Mouse (Mus musculus): Measurements from ENCODE around the gene Ppm1g. TPM values are rescaled to one million over a fixed set of nuclear protein-coding genes. Genes with fewer than 3 reads are reported as not detected.

Gene Ppm1g
- polyA plus RNA-seq, 1 experiment from 2014 or later = 102 TPM

DNA sequence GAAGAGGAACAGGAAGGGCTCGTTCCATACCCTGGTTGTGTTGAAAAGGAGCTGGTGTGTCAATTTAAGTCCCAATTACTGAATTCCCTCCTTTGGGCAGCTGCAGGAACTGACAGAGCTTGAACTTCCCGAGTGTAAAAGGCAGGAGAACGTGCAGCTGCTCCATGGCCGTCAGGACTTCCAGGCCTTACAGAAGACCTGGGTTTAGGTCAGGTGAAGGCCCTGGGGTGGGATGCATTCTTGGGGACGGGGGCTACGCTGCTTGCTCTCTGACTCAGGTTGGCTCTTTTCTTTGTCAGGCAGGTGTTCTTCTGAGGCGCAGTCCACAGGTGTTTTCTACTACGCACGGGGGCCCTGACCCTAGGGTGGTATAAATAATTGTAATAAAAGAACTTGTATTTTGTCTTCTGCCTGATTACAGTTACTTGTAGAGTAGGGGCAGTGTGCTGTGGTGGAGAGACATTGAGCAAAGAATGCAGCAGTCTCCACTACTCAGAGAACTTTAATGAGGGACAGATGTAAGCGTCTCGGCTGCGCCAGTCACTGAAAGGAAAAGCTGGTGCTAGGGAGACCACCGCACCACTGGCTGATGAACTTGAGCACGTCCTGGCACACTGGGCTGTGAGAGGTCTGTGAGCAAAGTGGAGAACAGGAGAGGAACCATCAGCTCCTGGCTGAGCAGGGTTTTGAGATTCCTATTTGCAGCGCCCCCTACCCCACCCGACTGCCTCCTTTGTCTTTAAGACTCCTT, 32.5 kb upstream of the Ppm1g start:
- H3K36me3 ChIP-seq (ENCODE audit: control insufficient read depth, insufficient read depth, low read length) = peaks cover 86% of the 10 kb centered on the region
- WGBS = 44% methylated on average over 16 of the region's 16 CpGs
- peak overlapping the region; percentile 33; the same call in 1 of the 2 replicates for H3K4me3 ChIP-seq (ENCODE audit: low read depth, low read length)
- H3K9me3 ChIP-seq (ENCODE audit: control insufficient read depth, low read length) = no peaks in the 10 kb centered on the region
- ATAC-seq (ENCODE audit: low read depth) (peak; percentile 19; the same call in 1 of the 2 replicates), DNase-seq (ENCODE audit: low spot score) (peak; percentile 76)
- no peaks in the 10 kb centered on the region for H3K27me3 ChIP-seq (replicated peaks; ENCODE audit: control insufficient read depth, insufficient read depth, low read length)
- H3K4me1 ChIP-seq (ENCODE audit: control insufficient read depth, insufficient read depth, low read length) = peaks cover 23% of the 10 kb centered on the region
- H3K27ac ChIP-seq (replicated peaks; ENCODE audit: low read depth, low read length) = peak overlapping the region; percentile 64
- peak overlapping the region; percentile 41; the same call in 1 of the 2 replicates for H3K9ac ChIP-seq (ENCODE audit: low read depth, low read length)
- H3K4me2 ChIP-seq (ENCODE audit: low read depth, low read length) = peak overlapping the region; percentile 48

DNA sequence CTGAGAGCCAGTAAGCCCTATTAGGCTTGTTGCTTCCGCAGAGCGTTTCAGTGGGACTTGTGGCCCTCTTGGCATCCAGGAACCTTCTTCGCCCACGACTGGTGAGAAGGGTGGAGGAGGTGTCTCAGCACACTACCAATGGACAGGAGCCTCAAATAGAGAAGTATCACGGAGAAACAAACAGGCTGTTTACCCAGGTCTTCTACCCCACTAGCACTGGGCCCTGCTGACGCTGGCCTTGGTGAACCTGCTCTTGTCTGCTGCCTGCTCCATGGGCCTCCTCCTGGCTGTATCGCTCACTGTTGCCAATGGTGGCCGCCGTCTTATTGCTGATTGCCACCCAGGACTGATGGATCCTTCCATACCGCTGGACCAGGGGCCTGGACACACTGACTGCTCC, 31.7 kb upstream of the Ppm1g start:
- DNase-seq (ENCODE audit: low spot score) (no peak), ATAC-seq (ENCODE audit: low read depth) (no peak)
- peak overlapping the region; percentile 48 for H3K4me2 ChIP-seq (ENCODE audit: low read depth, low read length)
- peaks cover 23% of the 10 kb centered on the region for H3K4me1 ChIP-seq (ENCODE audit: control insufficient read depth, insufficient read depth, low read length)
- H3K9me3 ChIP-seq (ENCODE audit: control insufficient read depth, low read length) = no peaks in the 10 kb centered on the region
- WGBS = 62% methylated on average over 10 of the region's 10 CpGs
- H3K27me3 ChIP-seq (replicated peaks; ENCODE audit: control insufficient read depth, insufficient read depth, low read length) = no peaks in the 10 kb centered on the region
- H3K4me3 ChIP-seq (ENCODE audit: low read depth, low read length) = peak overlapping the region; percentile 33
- peak overlapping the region; percentile 64 for H3K27ac ChIP-seq (replicated peaks; ENCODE audit: low read depth, low read length)
- peaks cover 86% of the 10 kb centered on the region for H3K36me3 ChIP-seq (ENCODE audit: control insufficient read depth, insufficient read depth, low read length)
- peak overlapping the region; percentile 41; the same call in 1 of the 2 replicates for H3K9ac ChIP-seq (ENCODE audit: low read depth, low read length)

DNA sequence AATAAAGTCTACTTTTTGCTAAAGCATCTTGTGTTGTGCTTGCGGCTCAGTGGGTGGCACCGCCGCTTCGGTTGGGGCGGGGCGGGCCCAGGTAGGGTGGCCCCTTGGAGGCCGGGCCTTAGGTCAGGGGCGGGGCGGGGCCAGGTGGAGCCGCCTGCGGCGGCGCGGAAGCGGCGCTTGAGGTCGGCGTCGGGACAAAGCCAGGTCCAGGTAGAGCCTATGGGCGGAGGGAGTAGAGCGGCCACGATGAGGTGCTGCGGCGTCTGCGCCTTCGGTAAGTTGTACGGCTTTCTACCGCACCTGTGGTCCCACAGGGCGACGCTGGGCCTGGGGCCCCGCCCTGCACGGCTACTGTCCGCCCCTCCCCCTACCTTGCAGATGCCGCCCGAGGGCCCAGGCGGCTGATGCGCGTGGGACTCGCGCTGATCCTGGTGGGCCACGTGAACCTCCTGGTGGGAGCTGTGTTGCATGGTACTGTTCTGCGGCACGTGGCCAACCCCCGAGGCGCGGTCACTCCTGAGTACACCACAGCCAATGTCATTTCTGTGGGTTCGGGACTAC, 31.1 kb upstream of the Ppm1g start, which contains the start of gene Krtcap3:
Gene Krtcap3, plus strand, starts transcription at position 151 of the 561 bp plus-strand sequence.
- no peaks in the 10 kb centered on the region for H3K9me3 ChIP-seq (ENCODE audit: control insufficient read depth, low read length)
- H3K4me3 ChIP-seq (ENCODE audit: low read depth, low read length) = peak within 1 kb of the TSS; percentile 33
- 17% methylated on average over 18 of the region's 47 CpGs for WGBS
- peak within 1 kb of the TSS; percentile 64 for H3K27ac ChIP-seq (replicated peaks; ENCODE audit: low read depth, low read length)
- ATAC-seq (ENCODE audit: low read depth) (peak; percentile 75), DNase-seq (ENCODE audit: low spot score) (peak; percentile 64)
- H3K36me3 ChIP-seq (ENCODE audit: control insufficient read depth, insufficient read depth, low read length) = peaks cover 88% of the 10 kb centered on the region
- peak within 1 kb of the TSS; percentile 48 for H3K4me2 ChIP-seq (ENCODE audit: low read depth, low read length)
- peaks cover 23% of the 10 kb centered on the region for H3K4me1 ChIP-seq (ENCODE audit: control insufficient read depth, insufficient read depth, low read length)
- no peaks in the 10 kb centered on the region for H3K27me3 ChIP-seq (replicated peaks; ENCODE audit: control insufficient read depth, insufficient read depth, low read length)
- peak within 1 kb of the TSS; percentile 56 for H3K9ac ChIP-seq (ENCODE audit: low read depth, low read length)

DNA sequence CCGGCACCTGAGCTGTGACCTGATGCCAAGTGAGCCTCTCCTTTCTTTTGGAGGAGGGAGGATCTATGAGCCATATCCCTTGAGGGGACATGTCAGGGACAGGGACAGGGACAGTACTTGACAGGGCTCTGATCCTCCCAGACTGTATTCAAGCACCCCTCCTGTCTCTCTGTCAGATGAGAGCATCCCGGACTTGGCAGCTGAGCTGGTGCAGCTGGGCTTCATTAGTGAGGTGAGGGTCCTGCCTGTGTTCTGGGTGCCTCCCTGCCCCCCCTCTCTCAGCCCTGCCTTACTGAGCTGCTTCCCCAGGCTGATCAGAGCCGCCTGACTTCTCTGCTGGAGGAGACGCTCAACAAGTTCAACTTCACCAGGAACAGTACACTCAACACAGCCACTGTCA, 30.2 kb upstream of the Ppm1g start:
- peaks cover 96% of the 10 kb centered on the region for H3K36me3 ChIP-seq (ENCODE audit: control insufficient read depth, insufficient read depth, low read length)
- no peak overlapping the region for H3K4me3 ChIP-seq (ENCODE audit: low read depth, low read length)
- ATAC-seq (ENCODE audit: low read depth) (peak; percentile 16), DNase-seq (ENCODE audit: low spot score) (peak; percentile 71)
- H3K9me3 ChIP-seq (ENCODE audit: control insufficient read depth, low read length) = no peaks in the 10 kb centered on the region
- H3K4me1 ChIP-seq (ENCODE audit: control insufficient read depth, insufficient read depth, low read length) = peaks cover 23% of the 10 kb centered on the region
- H3K4me2 ChIP-seq (ENCODE audit: low read depth, low read length) = peak overlapping the region; percentile 48; the same call in 1 of the 2 replicates
- WGBS = 42% methylated on average over 4 of the region's 4 CpGs
- H3K27me3 ChIP-seq (replicated peaks; ENCODE audit: control insufficient read depth, insufficient read depth, low read length) = no peaks in the 10 kb centered on the region
- H3K9ac ChIP-seq (ENCODE audit: low read depth, low read length) = no peak overlapping the region
- H3K27ac ChIP-seq (replicated peaks; ENCODE audit: low read depth, low read length) = peak overlapping the region; percentile 50; the same call in 1 of the 2 replicates

DNA sequence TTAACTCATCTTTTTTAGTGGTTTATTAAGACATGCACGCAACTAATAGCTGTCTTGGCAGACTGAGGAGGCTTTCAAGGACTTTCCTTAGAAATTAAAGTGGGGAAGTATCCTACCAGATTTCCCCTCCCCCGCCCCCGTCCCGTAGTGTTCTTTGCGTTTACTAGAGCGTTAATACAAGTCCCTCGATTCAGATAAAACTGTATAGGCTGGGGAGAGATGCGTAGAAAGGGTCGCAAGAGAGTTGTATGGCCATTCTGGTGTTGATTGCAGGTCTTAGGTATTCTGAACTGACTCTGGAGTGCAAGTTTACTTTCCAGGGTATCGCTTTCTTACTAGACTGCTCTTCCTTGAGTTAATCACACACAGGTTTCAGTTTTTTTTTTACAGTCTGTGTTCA, 21.7 kb upstream of the Ppm1g start:
- H3K9me3 ChIP-seq (ENCODE audit: control insufficient read depth, low read length) = no peaks in the 10 kb centered on the region
- no peak for DNase-seq (ENCODE audit: low spot score)
- H3K27me3 ChIP-seq (replicated peaks; ENCODE audit: control insufficient read depth, insufficient read depth, low read length) = no peaks in the 10 kb centered on the region
- H3K9ac ChIP-seq (ENCODE audit: low read depth, low read length) = peak overlapping the region; percentile 98
- 20% methylated on average over 10 of the region's 10 CpGs for WGBS
- H3K36me3 ChIP-seq (ENCODE audit: control insufficient read depth, insufficient read depth, low read length) = peaks cover 36% of the 10 kb centered on the region
- no peak overlapping the region for H3K27ac ChIP-seq (replicated peaks; ENCODE audit: low read depth, low read length)
- H3K4me1 ChIP-seq (ENCODE audit: control insufficient read depth, insufficient read depth, low read length) = peaks cover 3% of the 10 kb centered on the region; the same call in 1 of the 2 replicates
- ATAC-seq (ENCODE audit: low read depth) = no peak
- H3K4me2 ChIP-seq (ENCODE audit: low read depth, low read length) = peak overlapping the region; percentile 65
- H3K4me3 ChIP-seq (ENCODE audit: low read depth, low read length) = peak overlapping the region; percentile 88

DNA sequence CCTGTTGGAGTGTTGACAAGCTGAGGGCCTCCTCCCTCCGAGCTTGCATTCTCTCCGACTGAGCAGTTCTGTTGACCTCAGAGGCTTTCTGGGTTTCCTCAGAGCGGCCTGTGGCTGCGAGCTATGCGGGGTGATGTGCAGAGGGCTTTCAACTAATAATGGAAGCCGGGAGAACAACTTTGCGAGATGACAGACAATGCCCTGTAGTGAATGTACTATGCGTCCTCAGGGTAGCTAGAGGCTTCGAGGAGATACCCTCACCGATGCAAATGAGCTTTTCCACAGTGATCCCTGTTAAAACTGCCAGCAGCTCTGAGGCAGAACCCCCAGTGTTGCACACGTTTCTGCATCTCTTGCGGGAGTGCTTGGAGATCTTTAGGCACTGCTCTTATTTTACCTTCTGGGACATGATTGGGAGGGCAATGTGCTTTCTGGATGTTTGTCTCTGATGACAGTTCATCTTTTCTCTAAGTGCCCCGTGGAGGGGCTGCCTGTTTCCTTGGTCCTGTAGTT, 21.1 kb upstream of the Ppm1g start:
- H3K4me1 ChIP-seq (ENCODE audit: control insufficient read depth, insufficient read depth, low read length) = peaks cover 3% of the 10 kb centered on the region; the same call in 1 of the 2 replicates
- WGBS = under 1% methylated on average over 13 of the region's 13 CpGs
- peak overlapping the region; percentile 98 for H3K9ac ChIP-seq (ENCODE audit: low read depth, low read length)
- ATAC-seq (ENCODE audit: low read depth) (no peak), DNase-seq (ENCODE audit: low spot score) (no peak)
- H3K36me3 ChIP-seq (ENCODE audit: control insufficient read depth, insufficient read depth, low read length) = peaks cover 30% of the 10 kb centered on the region
- peak overlapping the region; percentile 88 for H3K4me3 ChIP-seq (ENCODE audit: low read depth, low read length)
- H3K9me3 ChIP-seq (ENCODE audit: control insufficient read depth, low read length) = 0 out of 2 replicates have a peak, but pooled peaks cover 2% of the 10 kb centered on the region
- H3K4me2 ChIP-seq (ENCODE audit: low read depth, low read length) = peak overlapping the region; percentile 65
- H3K27ac ChIP-seq (replicated peaks; ENCODE audit: low read depth, low read length) = peak overlapping the region; percentile 98
- no peaks in the 10 kb centered on the region for H3K27me3 ChIP-seq (replicated peaks; ENCODE audit: control insufficient read depth, insufficient read depth, low read length)

DNA sequence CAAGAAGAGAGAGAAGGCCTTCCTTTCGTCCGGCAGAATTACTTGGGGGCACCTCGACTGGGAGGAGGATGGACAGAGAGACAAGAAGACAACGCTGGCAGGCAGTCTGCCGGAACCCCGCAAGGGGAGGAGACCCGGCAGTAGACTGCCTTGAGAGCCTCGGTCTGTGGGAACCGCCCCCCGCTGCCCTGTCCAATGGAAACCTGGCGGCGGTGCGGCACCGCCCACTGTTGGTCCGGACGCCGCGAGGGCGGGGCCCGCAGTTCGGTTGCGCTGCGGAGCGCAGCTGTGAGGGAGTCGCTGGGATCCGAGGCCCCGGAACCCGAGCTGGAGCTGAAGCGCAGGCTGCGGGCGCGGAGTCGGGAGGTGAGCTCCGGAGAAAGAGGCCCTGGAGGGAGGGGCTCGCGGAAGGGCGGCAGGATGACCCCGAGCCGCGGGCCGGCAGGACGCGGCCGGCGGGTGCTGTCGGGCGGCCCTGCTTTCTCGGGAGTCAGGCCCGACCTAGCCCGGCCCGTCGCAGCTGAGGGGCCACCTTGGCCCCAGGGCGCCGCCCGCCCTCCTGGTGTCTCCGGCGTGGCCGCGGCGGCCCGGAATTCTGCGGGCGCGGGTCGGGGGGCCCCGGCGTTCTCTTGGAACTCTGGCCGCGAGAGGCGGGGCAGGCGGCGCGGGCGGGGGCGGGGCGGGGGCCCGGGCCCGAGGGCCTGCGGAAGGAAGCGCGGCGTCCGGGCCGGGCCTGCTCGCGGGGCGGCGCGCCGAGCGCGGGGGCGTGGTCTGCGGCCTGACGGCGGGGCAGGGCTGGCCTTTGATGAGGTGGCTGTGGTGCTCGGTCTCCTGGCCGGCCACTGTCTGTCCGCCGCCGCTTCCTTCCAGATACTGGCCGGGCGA, 20.4 kb upstream of the Ppm1g start, which contains the start of the genes Nrbp1 and Gm9970:
Gene Nrbp1, plus strand, starts transcription at position 228 of the 885 bp plus-strand sequence.
Gene Gm9970, minus strand, starts transcription at position 596 of the 885 bp plus-strand sequence.
- peaks cover 3% of the 10 kb centered on the region; the same call in 1 of the 2 replicates for H3K4me1 ChIP-seq (ENCODE audit: control insufficient read depth, insufficient read depth, low read length)
- peak within 1 kb of the TSS; percentile 98 for H3K9ac ChIP-seq (ENCODE audit: low read depth, low read length)
- H3K4me3 ChIP-seq (ENCODE audit: low read depth, low read length) = peak within 1 kb of the TSS; percentile 88
- H3K27ac ChIP-seq (replicated peaks; ENCODE audit: low read depth, low read length) = peak within 1 kb of the TSS; percentile 98
- no peaks in the 10 kb centered on the region for H3K27me3 ChIP-seq (replicated peaks; ENCODE audit: control insufficient read depth, insufficient read depth, low read length)
- ATAC-seq (ENCODE audit: low read depth) (peak; percentile 99), DNase-seq (ENCODE audit: low spot score) (peak; percentile 98)
- WGBS = 1% methylated on average over 29 of the region's 103 CpGs
- H3K9me3 ChIP-seq (ENCODE audit: control insufficient read depth, low read length) = 0 out of 2 replicates have a peak, but pooled peaks cover 6% of the 10 kb centered on the region
- H3K4me2 ChIP-seq (ENCODE audit: low read depth, low read length) = peak within 1 kb of the TSS; percentile 65
- peaks cover 23% of the 10 kb centered on the region for H3K36me3 ChIP-seq (ENCODE audit: control insufficient read depth, insufficient read depth, low read length)

DNA sequence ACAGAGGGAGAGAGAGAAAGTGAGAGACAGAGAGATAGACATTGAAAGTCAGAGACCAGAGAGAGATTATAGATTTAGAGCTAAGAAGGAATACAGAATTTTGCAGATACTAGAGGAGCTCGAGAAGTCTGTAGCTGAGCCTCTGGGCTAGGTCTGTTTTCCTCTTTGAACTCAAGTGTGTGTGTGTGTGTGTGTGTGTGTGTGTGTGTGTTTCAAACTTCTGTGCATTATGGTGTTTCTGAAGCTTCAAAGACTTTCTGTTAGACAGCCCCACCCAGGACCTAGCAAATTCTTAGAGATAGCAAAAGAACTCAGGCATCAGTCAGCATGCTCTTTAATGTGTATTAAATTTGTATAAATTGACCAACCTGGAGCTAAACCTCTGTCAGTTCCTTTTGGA, 6.2 kb upstream of the Ppm1g start:
- Histone ChIP-seq H3K9ac (ENCODE audit: low read depth, low read length) (no peak overlapping the region), H3K9me3 (ENCODE audit: control insufficient read depth, low read length) (no peaks in the 10 kb centered on the region), H3K4me2 (ENCODE audit: low read depth, low read length) (no peak overlapping the region), H3K4me1 (ENCODE audit: control insufficient read depth, insufficient read depth, low read length) (no peaks in the 10 kb centered on the region), H3K27ac (replicated peaks; ENCODE audit: low read depth, low read length) (no peak overlapping the region), H3K4me3 (ENCODE audit: low read depth, low read length) (no peak overlapping the region), H3K36me3 (ENCODE audit: control insufficient read depth, insufficient read depth, low read length) (no peaks in the 10 kb centered on the region), H3K27me3 (replicated peaks; ENCODE audit: control insufficient read depth, insufficient read depth, low read length) (no peaks in the 10 kb centered on the region)
- ATAC-seq (ENCODE audit: low read depth) (no peak), DNase-seq (ENCODE audit: low spot score) (no peak)
- 94% methylated on average over 1 of the region's 1 CpGs for WGBS
